Mouse (Mus musculus) myocyte (in vitro differentiated cells): ENCODE measurements at regions not wholly inside any gene's neighbourhood (a gene's known extent, or its start where the extent isn't known, plus 50 kb on each side); places are given as distances from the start of the nearest gene placed in this dataset.

Experiments
- E2F4 ChIP-seq: IDR thresholded peaks from one replicate; pipeline ENCODE4 v1.6.1; 2011; ENCODE audit warnings: mild to moderate bottlenecking, control low read depth, moderate library complexity; ENCODE audit not compliant: insufficient read depth
- MYOG ChIP-seq, 3 experiments: IDR thresholded peaks; one replicate each; pipeline ENCODE4 v1.6.1; 2011; ENCODE audit warnings: control low read depth in 2 of 3, low read depth in 2 of 3, mild to moderate bottlenecking in 2 of 3; ENCODE audit not compliant: insufficient read length in 2 of 3, control insufficient read depth in 1 of 3, insufficient read depth in 1 of 3
- POLR2A ChIP-seq: IDR thresholded peaks from one replicate; pipeline ENCODE4 v1.6.1; 2011; ENCODE audit warnings: low read depth, mild to moderate bottlenecking, control low read depth, moderate library complexity; ENCODE audit not compliant: insufficient read length
- TCF12 ChIP-seq: IDR thresholded peaks from one replicate; pipeline ENCODE4 v1.6.1; 2011; ENCODE audit warnings: mild to moderate bottlenecking, control low read depth; ENCODE audit not compliant: poor library complexity, insufficient read depth, severe bottlenecking

DNA sequence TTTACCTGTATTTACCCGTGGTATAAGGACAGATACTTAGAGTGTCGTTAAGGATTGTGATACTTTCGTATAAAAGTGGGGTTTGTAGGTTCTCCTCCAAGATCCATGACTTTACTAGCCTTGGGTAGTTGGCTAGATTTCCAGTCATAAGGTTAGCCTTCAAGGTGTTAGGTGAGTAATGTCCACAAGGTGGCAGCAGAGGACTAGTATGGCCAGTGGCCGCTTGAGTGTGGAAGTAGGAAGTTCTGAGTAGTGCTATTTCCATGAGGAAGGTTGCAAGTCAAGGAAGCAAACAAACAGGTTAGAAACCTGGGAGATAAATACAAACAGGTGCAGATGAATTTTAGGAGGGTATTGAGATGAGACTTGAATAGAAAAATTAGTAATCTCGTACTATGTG is 101.9 kb downstream of the 4931417E11Rik start:
- TF ChIP-seq POLR2A (no peak), MYOG (IDR thresholded peaks at IDR 0.05; ENCODE audit: control insufficient read depth in 1 of 3, insufficient read depth in 1 of 3, insufficient read length in 2 of 3, low read depth in 2 of 3) (no peak), TCF12 (no peak), E2F4 (no peak)
